Mouse (Mus musculus) large intestine, adult 2 months (tissue): ENCODE measurements around the gene Dock4. TPM values are rescaled to one million over a fixed set of nuclear protein-coding genes. Genes with fewer than 3 reads are reported as not detected.

ENCODE experiments used
- DNase-seq: peaks from one replicate; pipeline ENCODE4 v3.0.0-alpha.2; 2012; ENCODE audit warnings: low read depth, low spot score
- WGBS: fragments of 180-500 bp; shearing (Covaris S2); methylation state at CpG from one replicate; pipeline ENCODE4 v1.1.7; 2018; 5-methylcytosine and 5-hydroxymethylcytosine counted together
- polyA plus RNA-seq: library from polyadenylated mRNA; depleted of rRNA; stranded (reverse); fragments of >200 nt; gene quantifications from 2 replicates; pipeline ENCODE4 v1.2.3, GENCODE M21; 2012; rRNA removed

The Dock4 gene
- polyA plus RNA-seq, 1 experiment, result 0.69 TPM

DNA sequence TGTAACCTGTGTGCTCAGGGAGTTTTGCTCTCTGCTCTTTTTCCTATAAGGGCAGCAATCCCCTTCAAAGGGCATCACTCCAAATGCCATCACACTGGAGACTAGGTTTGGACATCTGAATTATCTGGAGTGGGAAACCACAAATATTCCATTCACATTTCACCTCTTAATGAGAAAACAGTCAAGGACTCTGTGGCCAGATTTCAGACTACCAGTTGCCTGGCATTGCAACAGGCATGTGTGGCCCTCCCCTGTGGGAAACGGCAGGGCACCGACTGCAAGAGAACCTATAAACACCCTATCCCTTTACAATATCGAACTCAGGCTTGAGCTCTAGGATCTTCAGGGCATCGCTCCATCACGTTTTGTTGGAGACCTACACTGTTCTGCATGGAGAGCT lies 448.9 kb downstream of the Dock4 start:
- 91% methylated on average over 5 of the region's 5 CpGs for WGBS
- no peak for DNase-seq

Other genes with a start within 250 kb of the Dock4 start
- not detected in 2 replicates for gene Lsmem1, start 246.5 kb upstream of the Dock4 start, polyA plus RNA-seq
- gene Ifrd1, start 197.4 kb upstream of the Dock4 start, polyA plus RNA-seq, result 15.3 and 33.9 TPM in 2 replicates
- gene Zfp277, start 50 bp upstream of the Dock4 start, polyA plus RNA-seq, result 5.9 and 6.4 TPM in 2 replicates